Mouse (Mus musculus): ENCODE measurements around the gene Rbck1.
"Not testable (repeated sequence)": the region's sequence is repeated elsewhere in the genome, so short reads cannot be mapped to it uniquely, and the experiment has no call there.

Gene Rbck1

DNA sequence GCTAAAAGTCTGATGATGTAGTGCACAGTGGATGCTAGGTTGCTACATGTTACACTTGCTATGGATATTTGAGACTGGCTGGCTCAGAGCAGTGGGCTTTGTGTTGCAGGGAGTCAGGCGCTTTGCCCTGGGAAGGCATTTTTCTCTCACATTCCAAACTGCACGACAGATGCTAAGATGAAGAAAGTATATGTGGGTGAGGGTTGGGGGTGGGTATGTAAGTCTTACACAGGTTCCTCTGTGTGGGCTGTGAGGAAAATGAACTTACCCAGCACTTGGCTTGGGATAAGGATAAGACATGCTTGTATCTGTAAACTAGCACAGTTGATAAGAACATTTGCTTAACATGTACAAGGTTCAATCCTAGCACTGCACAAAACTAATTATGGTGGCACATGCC lies 29.6 kb downstream of the Rbck1 start:
- DNase-seq (ENCODE audit: low read depth) = no peak

DNA sequence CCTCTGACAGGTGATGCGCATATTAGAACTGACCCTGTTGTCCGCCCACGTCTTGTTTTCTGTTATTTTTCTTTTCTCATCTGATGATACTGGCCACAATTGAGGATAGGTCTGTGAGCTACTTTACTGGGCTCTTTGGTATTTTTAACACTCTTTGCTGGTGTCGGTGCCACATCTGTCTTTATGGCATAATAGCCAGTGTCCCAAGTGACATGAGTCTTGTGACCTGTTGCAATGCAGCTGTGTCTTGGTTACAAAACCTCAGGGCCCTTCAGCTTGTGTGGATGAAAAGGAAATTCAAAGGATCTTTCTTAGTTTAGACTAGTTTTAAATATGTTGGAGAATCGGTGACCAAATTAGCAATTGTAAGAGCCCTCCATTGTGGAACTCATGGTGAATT lies 37.9 kb downstream of the Rbck1 start:
- DNase-seq (ENCODE audit: low read depth) = no peak

DNA sequence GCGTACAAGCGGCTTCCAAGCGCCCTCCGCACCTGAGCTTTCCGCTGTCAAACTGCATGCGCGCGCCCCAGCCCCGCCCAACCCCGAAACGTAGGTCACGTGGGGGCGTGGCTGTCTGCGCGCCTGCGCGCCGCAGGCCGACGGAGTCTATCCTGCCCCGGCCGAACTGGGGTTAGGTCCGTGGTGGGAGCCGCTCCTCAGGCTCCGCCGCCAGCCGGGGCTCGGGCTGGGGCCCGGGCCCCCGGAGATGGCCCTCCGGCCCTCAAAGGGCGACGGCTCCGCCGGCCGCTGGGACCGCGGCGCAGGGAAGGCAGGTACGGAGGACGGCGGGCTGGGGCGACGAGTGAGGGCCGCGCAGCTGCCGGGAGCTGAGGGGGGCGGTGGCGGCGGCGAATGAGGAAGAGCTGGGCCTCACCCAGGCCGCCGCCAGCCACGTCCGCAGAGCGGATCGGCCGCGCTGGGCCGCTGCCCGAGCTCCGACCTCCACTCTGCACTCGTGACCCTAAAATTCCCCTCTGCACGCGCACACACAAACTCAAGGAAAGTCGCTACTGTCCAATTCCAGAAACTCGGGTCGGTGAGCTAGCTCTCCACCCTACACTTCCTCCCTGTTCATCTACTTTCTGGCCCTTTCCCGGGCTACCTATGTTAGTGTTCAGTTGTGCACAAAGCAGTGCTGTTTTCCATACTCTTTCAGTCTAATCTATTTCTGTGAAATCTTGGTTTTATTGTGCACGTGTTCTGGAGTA lies 38.6 kb downstream of the Rbck1 start, which contains the start of gene Tbc1d20:
Gene Tbc1d20 (plus strand): TSS at position 102 of the 749 bp plus-strand sequence.
- peak; percentile 96 for DNase-seq (ENCODE audit: low read depth)

DNA sequence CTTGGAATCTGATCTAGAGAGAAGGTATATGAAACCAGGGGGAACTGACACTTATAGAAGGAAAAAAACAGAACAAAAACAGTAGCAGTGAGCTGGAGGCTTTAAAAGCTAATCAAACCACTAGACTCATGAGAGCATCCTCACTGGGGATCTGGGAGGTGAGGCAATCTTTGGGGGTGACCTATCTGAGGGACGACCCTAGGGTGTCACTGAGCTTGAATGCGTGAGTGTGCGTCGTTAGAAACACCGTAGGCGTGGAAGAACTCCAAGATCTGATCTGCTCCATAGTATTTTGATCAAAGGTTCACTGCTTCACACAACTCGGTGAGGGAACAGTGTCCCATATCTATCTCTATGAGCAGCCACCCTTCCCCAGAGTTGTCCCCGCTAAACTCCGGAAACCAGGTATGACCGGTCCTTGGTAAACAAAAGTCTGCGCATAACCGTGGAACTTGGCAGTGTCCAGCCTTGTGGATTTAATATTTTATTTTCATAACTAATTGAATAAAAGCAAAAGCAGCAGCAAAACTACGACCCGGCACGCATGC lies 39.2 kb downstream of the Rbck1 start:
- DNase-seq (ENCODE audit: low read depth) = no peak

DNA sequence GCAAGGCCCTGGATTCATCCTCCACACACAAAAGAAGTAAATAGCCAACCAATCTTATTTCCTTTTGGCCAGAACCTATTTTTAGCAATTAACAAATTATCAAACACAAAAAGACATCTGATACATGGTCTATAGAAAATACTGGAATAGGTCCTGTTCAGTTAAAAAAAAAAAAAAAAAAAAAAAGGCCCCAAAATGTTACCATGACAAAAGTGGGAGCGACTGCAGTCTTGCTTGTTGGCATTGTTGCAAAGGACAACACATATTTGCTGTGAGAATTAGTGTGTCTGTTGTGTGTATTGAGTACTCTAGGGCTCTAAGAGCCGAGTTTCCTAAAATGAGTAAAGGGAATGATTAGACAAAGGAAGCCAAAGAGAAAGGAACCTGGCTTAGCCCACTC lies 40.0 kb downstream of the Rbck1 start:
- no peak for DNase-seq (ENCODE audit: low read depth)

DNA sequence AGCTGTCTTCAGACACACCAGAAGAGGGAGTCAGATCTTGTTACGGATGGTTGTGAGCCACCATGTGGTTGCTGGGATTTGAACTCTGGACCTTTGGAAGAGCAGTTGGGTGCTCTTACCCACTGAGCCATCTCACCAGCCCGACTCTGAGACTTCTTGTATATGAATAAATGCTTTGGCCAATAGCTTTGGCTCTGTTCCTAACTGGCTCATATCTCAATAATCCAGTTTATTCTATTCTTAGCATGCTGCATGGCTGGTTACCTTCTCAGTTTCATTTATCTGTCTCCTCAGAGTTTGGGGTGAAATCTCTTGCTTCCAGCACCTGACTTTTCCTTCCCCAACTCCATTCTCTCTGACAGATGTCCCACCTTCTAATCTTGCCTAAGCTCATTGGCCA lies 42.8 kb downstream of the Rbck1 start:
- not testable (repeated sequence) for DNase-seq (ENCODE audit: low read depth)

DNA sequence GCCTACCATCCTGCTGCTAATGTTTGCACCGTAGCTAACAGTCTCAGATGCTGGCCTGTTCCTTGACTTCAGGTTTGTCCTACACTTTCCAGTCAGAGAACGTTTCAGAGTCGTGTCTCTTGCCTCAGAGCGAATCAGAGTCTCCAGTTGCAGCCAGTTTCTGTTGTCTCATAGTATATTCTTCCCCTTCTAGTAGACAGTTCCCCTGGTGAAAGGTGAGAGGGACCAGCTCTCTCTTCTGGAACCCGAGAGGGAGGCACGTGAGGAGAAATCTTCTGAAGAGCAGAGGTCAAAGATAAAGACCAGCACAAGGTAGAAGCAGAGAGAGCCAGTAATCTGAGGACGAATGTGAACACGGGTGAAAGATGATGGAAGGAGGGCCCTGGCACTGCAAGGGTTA lies 44.4 kb downstream of the Rbck1 start:
- DNase-seq (ENCODE audit: low read depth) = no peak

DNA sequence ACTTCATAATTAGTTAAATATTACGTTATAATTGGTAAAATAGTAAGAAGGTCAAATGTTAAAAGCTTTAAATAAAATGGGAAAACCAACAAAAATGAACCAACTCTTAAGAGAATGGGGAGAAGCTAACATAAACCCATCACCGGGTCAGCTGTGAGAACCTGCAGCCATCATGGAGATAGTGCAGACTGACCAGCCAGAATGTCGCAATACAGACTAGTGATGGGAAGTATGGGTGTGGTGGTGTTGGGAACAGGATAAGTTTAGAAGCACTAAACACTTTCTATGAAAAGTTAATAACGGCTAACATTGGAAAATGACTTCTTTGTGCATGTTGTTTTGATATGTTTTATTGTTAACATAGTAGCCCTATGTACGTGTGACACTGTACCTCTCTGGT lies 44.9 kb downstream of the Rbck1 start:
- DNase-seq (ENCODE audit: low read depth) = no peak

DNA sequence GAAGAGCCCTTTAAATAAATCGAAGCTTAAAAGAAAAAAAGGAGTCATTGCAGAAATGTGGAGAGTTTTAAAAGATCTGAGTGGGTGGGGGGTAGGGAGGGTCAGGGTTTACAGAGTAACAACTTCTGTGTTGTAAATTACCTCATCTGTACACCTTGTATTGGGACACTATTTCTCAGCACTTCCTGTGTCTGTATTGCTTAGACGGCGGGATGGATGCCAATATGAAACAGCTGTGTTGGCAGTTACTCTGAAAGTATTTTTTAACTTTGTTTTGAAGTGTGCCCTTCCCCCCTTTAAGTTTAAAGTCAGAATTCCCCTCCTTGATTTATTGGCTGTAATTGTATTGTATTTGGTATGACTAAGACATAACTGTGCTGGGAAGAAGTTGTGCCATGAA lies 51.0 kb downstream of the Rbck1 start:
- DNase-seq (ENCODE audit: low read depth) = peak; percentile 23

DNA sequence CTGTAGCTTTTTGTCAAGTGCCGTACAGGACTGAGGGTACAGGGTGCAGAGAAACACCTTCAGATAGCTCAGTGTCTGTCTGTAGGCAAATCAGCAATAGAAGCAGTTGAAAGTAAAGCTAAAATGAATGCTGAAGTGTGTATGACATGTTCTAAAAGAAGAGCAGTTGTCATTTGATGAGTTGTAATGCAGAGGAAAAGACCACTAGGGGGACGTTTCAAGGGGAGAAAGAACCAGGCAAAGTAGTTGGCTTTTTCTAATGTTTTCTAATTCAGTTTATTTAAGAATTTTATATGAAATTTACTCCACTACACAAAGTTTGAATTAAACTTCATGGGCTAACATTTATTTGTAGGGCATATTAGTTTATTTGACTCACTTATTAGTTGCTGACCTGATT lies 58.8 kb downstream of the Rbck1 start:
- peak; percentile 39 for DNase-seq (ENCODE audit: low read depth)

Data from induced T-regulatory cell, adult 2 months (primary cell).